Mouse (Mus musculus) macrophage (primary cell): Measurements from ENCODE around the gene Clta. TPM values are rescaled to one million over a fixed set of nuclear protein-coding genes. Genes with fewer than 3 reads are reported as not detected.

Experiments used
- H3K27ac ChIP-seq: fragments of 350-480 bp; formaldehyde crosslinking; 2 replicates; pipeline ENCODE4 v1.9.0; 2021
- H3K36me3 ChIP-seq: fragments of 350-480 bp; formaldehyde crosslinking; 2 replicates; pipeline ENCODE4 v1.9.0; 2021; ENCODE audit errors: inconsistent target
- H3K4me3 ChIP-seq: fragments of 350-480 bp; formaldehyde crosslinking; 2 replicates; pipeline ENCODE4 v1.9.0; 2021; ENCODE audit errors: inconsistent target
- H3K79me2 ChIP-seq: fragments of 350-480 bp; formaldehyde crosslinking; 2 replicates; pipeline ENCODE4 v1.9.0; 2021; ENCODE audit errors: inconsistent target
- WGBS: methylation state at CpG from one replicate; pipeline ENCODE4 v1.1.7; 2026; ENCODE audit warnings: inconsistent platforms; ENCODE audit not compliant: missing documents; 5-methylcytosine and 5-hydroxymethylcytosine counted together
- polyA plus RNA-seq: library from polyadenylated mRNA; stranded (reverse); fragments of 250-400 nt; gene quantifications from 3 replicates; pipeline ENCODE4 v1.2.4, GENCODE M21; 2018; ENCODE audit warnings: inconsistent platforms

The Clta gene
- polyA plus RNA-seq, 1 experiment from 2014 or later: 1,119 TPM

GRCm38 (mm10) chr4:43972137-43972591 lies 32.1 kb upstream of the Clta start:
- Histone ChIP-seq H3K27ac (peak overlapping the region; percentile 79), H3K4me3 (no peak overlapping the region), H3K36me3 (no peaks in the 10 kb centered on the region), H3K79me2 (no peaks in the 10 kb centered on the region)
- 0% methylated on average over 4 of the region's 8 CpGs for WGBS

DNA sequence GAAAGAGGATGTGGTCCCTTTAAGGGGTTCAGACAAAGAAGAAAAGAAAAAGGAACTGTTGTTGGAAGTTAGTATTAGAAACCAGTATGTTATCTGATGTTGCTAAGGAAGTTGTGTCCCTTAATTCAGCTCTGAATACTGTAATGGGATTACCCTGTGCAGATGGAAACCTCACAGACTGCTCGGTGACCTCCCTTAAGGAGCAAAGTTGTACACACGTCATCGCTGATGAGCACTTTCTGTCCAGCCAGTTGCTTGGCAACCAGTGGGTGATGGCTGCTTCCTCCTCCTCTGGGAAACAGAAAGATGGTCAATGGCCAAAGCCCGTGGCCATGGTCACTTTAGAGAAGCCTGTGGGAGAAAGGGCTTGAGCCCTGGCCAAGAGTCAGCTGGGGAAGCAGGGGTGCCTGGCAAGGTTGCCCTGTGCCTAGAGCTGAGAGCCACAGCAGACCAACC lies 30.7 kb upstream of the Clta start:
- Histone ChIP-seq H3K27ac (peak overlapping the region; percentile 53), H3K4me3 (no peak overlapping the region), H3K36me3 (no peaks in the 10 kb centered on the region), H3K79me2 (no peaks in the 10 kb centered on the region)
- 0% methylated on average over 4 of the region's 4 CpGs for WGBS

- Histone ChIP-seq H3K36me3 (no peaks in the 10 kb centered on the region), H3K27ac (peak overlapping the region; percentile 53), H3K4me3 (no peak overlapping the region), H3K79me2 (no peaks in the 10 kb centered on the region)
- 37% methylated on average over 9 of the region's 10 CpGs for WGBS
These were observed 29.2 kb upstream of the Clta start for GRCm38 (mm10) chr4:43974914-43975616.

DNA sequence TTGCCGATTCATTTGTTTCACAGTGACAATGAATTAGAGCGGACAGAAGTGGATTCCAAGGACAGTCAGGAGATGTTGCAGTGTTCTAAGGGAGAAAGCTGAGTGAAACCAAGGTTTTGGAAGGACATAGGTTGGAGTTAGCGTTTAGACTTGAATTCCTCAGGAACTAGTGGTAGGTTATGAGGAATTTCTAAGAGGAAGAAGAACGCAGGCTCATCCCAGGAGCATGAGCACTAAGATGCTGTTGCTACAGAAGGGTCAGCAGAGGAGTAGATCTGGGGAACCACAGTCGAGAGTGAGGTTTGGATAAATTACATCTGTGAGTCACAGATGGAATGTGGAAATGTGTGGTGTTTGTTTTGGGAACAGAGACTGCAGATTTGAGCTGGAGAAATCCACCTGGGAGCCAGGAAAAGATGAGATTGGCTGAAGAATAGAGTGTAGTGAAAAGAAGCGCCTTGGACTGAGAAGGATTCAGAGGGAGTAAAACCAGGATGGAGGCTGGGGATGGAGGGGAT lies 28.0 kb upstream of the Clta start:
- Histone ChIP-seq H3K36me3 (no peaks in the 10 kb centered on the region), H3K27ac (no peak overlapping the region), H3K4me3 (no peak overlapping the region), H3K79me2 (no peaks in the 10 kb centered on the region)
- 89% methylated on average over 6 of the region's 6 CpGs for WGBS

GRCm38 (mm10) chr4:43978521-43979443 lies 25.5 kb upstream of the Clta start:
- Histone ChIP-seq H3K79me2 (no peaks in the 10 kb centered on the region), H3K36me3 (no peaks in the 10 kb centered on the region), H3K4me3 (no peak overlapping the region), H3K27ac (no peak overlapping the region)
- 78% methylated on average over 17 of the region's 17 CpGs for WGBS

GRCm38 (mm10) chr4:43979746-43980145 lies 24.5 kb upstream of the Clta start:
- Histone ChIP-seq H3K79me2 (no peaks in the 10 kb centered on the region), H3K4me3 (no peak overlapping the region), H3K27ac (no peak overlapping the region), H3K36me3 (no peaks in the 10 kb centered on the region)
- WGBS: 94% methylated on average over 3 of the region's 3 CpGs

GRCm38 (mm10) chr4:43980236-43980635 lies 24.0 kb upstream of the Clta start:
- H3K79me2 ChIP-seq: no peaks in the 10 kb centered on the region
- H3K27ac ChIP-seq: no peak overlapping the region
- H3K36me3 ChIP-seq: no peaks in the 10 kb centered on the region
- no peak overlapping the region for H3K4me3 ChIP-seq
- WGBS: 79% methylated on average over 4 of the region's 4 CpGs

DNA sequence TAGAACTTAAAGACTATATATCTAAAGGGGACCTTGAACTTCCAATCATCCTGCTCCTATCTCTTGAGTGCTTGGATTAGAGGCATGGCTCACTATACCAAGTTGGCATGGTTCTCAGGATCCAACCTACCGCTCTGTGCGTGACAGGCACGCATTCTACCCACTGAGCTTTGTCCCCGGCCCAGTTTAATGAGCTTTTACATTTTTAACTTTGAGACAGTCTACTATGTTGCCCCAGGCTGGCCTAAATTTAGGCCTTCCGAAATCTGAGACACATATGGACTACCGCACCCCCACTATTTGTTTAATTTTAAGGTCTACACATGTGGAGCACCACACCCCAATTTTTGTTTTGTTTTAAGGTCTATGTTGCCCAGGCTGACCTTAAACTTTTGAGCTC lies 23.4 kb upstream of the Clta start:
- H3K79me2 ChIP-seq: no peaks in the 10 kb centered on the region
- no peak overlapping the region for H3K4me3 ChIP-seq
- WGBS: 93% methylated on average over 6 of the region's 6 CpGs
- no peak overlapping the region for H3K27ac ChIP-seq
- H3K36me3 ChIP-seq: no peaks in the 10 kb centered on the region

- Histone ChIP-seq H3K36me3 (no peaks in the 10 kb centered on the region), H3K27ac (no peak overlapping the region), H3K4me3 (no peak overlapping the region), H3K79me2 (no peaks in the 10 kb centered on the region)
- WGBS: 82% methylated on average over 7 of the region's 7 CpGs
These were observed 23.0 kb upstream of the Clta start for GRCm38 (mm10) chr4:43981251-43981650.

DNA sequence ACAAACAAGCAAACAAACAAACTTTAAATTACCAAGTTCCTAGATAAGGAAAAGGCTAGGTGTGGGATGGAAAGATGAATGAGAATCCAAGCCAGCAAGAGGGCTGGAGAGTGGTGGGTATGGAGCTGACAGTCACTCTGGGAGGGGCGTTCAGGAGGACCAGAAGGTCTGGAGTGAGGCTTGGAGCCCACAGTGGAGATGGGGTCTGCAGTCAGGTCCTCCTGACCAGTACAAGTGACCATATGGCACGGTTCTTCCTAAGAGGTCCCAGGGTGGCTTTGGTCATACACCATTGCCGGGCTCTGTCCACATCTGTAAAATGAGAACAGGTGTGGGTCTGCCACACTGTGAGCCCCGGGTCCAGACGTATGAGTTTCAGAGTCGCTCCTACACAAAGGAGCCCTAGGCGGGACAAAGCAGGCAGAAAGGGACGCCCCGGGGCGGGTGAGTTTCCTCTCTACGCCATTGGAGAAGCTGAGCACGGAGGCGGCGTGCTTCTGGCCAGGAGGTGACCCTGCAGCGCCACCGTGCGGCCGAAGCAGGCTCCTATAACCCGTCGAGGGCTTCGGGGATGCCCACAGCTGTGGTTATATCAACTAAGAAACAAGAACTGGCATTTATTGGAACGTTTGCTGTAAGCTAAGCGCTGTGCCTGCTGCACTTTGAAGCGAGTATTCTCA lies 22.1 kb upstream of the Clta start:
- Histone ChIP-seq H3K27ac (no peak overlapping the region), H3K36me3 (no peaks in the 10 kb centered on the region), H3K4me3 (no peak overlapping the region), H3K79me2 (no peaks in the 10 kb centered on the region)
- under 1% methylated on average over 24 of the region's 24 CpGs for WGBS

DNA sequence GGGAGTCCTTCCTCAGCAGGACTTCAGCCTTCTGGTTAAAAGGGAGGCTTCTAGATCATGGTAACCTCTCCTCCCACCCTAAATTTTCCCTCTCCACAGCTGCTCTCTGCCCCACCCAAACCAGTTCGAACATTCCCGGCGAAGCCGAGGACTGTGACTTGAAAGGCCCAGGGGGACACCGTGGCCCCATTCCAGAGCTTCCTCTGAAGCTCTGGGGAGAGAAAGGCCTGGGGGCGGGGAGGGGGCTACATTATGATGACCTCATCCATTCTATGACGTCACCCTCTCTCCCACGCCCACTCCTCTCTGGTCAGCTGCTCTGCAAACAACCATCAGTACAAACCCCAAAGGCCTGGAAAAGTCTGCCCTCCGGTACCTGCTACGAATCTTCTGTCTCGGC lies 21.1 kb upstream of the Clta start, which contains the start of gene Ccin:
Gene Ccin (plus strand): TSS at position 303 of the 400 bp plus-strand sequence.
- 87% methylated on average over 11 of the region's 11 CpGs for WGBS
- Histone ChIP-seq H3K27ac (no peak within 1 kb of the TSS), H3K36me3 (no peaks in the 10 kb centered on the region), H3K4me3 (no peak within 1 kb of the TSS), H3K79me2 (no peaks in the 10 kb centered on the region)

DNA sequence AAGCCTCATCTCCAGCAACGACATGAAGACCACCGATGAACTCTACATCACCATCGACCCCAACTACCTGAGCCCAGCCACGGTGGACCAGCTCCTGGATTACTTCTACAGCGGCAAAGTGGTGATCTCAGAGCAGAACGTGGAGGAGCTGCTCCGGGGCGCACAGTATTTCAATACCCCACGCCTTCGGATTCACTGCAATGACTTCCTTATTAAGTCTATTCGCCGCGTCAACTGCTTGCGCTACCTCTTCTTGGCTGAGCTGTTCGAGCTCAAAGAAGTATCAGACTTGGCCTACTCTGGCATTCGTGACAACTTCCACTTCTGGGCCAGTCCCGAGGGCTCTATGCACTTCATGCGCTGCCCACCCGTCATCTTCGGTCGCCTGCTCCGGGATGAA lies 20.5 kb upstream of the Clta start:
- Histone ChIP-seq H3K27ac (no peak overlapping the region), H3K4me3 (no peak overlapping the region), H3K79me2 (no peaks in the 10 kb centered on the region), H3K36me3 (no peaks in the 10 kb centered on the region)
- 91% methylated on average over 22 of the region's 22 CpGs for WGBS

DNA sequence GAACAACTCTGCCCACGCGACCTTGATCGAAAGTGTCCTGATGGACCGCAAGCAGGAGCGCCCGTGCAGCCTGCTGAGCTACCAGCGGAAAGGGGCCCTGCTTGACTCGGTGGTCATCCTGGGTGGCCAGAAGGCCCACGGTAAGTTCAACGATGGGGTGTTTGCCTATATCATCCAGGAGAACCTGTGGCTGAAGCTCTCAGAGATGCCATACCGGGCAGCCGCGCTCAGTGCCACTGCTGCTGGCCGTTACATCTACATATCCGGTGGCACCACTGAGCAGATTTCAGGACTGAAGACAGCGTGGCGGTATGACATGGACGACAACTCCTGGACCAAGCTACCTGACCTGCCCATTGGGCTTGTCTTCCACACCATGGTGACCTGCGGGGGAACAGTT lies 19.9 kb upstream of the Clta start:
- H3K36me3 ChIP-seq: no peaks in the 10 kb centered on the region
- H3K4me3 ChIP-seq: no peak overlapping the region
- WGBS: 94% methylated on average over 19 of the region's 19 CpGs
- H3K79me2 ChIP-seq: no peaks in the 10 kb centered on the region
- no peak overlapping the region for H3K27ac ChIP-seq

- H3K79me2 ChIP-seq: no peaks in the 10 kb centered on the region
- WGBS: 86% methylated on average over 3 of the region's 3 CpGs
- no peak overlapping the region for H3K4me3 ChIP-seq
- no peaks in the 10 kb centered on the region for H3K36me3 ChIP-seq
- H3K27ac ChIP-seq: no peak overlapping the region
These were observed 15.3 kb upstream of the Clta start for GRCm38 (mm10) chr4:43988976-43989375.
